Mouse (Mus musculus): ENCODE measurements around the gene Nt5dc3.

GRCm38 (mm10) chr10:86824871-86825270 lies 46.1 kb downstream of the Nt5dc3 start:
- TF ChIP-seq CTCF (IDR thresholded peaks at IDR 0.05; ENCODE audit: borderline replicate concordance, insufficient read depth, low read length) (no peak), POLR2A (IDR thresholded peaks at IDR 0.05; ENCODE audit: low read depth, low read length) (no peak)

Measured in embryonic fibroblast, embryonic 13.5 days (primary cell).